Mouse (Mus musculus) G1E (cell line): ENCODE data around the gene Mup6. TPM values are rescaled to one million over a fixed set of nuclear protein-coding genes. Genes with fewer than 3 reads are reported as not detected.
"Not testable (repeated sequence)": the region's sequence is repeated elsewhere in the genome, so short reads cannot be mapped to it uniquely, and the experiment has no call there.

Experiments used
- ATAC-seq: 2 replicates; pipeline ENCODE4 v1.8.0; 2016; ENCODE audit warnings: mild to moderate bottlenecking; ENCODE audit not compliant: insufficient number of reproducible peaks, poor library complexity, low FRiP score, severe bottlenecking; ENCODE audit errors: extremely low read depth
- DNase-seq: peaks from one replicate; pipeline ENCODE4 v3.0.0; 2012; ENCODE audit warnings: low spot score
- H3K27me3 ChIP-seq: 2 replicates; pipeline ENCODE4 v1.6.1; 2012; ENCODE audit warnings: mild to moderate bottlenecking, low read length, inconsistent platforms; ENCODE audit not compliant: insufficient read depth
- H3K36me3 ChIP-seq: replicated peaks from 2 replicates; pipeline ENCODE3; 2012; ENCODE audit warnings: mild to moderate bottlenecking, inconsistent platforms
- H3K4me1 ChIP-seq: 2 replicates; pipeline ENCODE4 v1.6.1; 2012; ENCODE audit warnings: low read depth, low read length, inconsistent platforms, mixed read lengths; ENCODE audit not compliant: insufficient read depth
- H3K4me3 ChIP-seq: 2 replicates; pipeline ENCODE4 v1.5.1; 2012; ENCODE audit warnings: low read depth, mild to moderate bottlenecking, inconsistent platforms, low read length, moderate library complexity, mixed read lengths
- H3K9me3 ChIP-seq: replicated peaks from 2 replicates; pipeline ENCODE4 v1.6.1; 2012; ENCODE audit warnings: inconsistent platforms
- CTCF ChIP-seq: IDR thresholded peaks from 2 replicates; pipeline ENCODE4 v1.5.1; 2012; ENCODE audit warnings: low read depth, low read length, inconsistent platforms, mixed read lengths
- GATA1 ChIP-seq: IDR thresholded peaks from 2 replicates; pipeline ENCODE4 v1.6.1; 2012; ENCODE audit warnings: borderline replicate concordance, low read length, inconsistent platforms, mixed read lengths
- GATA2 ChIP-seq: IDR thresholded peaks from 2 replicates; pipeline ENCODE4 v1.6.1; 2012; ENCODE audit warnings: low read depth, low read length, inconsistent platforms, borderline replicate concordance
- POLR2AphosphoS5 ChIP-seq: IDR thresholded peaks from 2 replicates; pipeline ENCODE4 v1.6.1; 2012; ENCODE audit warnings: low read depth, low read length, inconsistent platforms; ENCODE audit not compliant: insufficient replicate concordance
- TAL1 ChIP-seq: conservative IDR thresholded peaks from 2 replicates; pipeline ENCODE4 v1.6.1; 2012; ENCODE audit warnings: low read depth, low read length, inconsistent platforms, mixed read lengths
- polyA plus RNA-seq: library from polyadenylated mRNA; stranded (reverse); fragments of >175 nt; gene quantifications from 2 replicates; pipeline ENCODE4 v1.2.3, GENCODE M21; 2012
- total RNA-seq, 2 experiments: library from RNA; stranded (forward) in 1 of 2; stranded (reverse) in 1 of 2; fragments of 200-1000 nt in 1 of 2; fragments of >200 nt in 1 of 2; fragmentation: Nextera tagmentation in 1 of 2; gene quantifications; 2 replicates each; pipeline ENCODE4 v1.2.3; 2014 to 2017

Gene Mup6
- total and polyA plus RNA-seq, 3 experiments: not detected

- no peaks in the 10 kb centered on the region for H3K9me3 ChIP-seq
- H3K4me1 ChIP-seq: no peaks in the 10 kb centered on the region
- TF ChIP-seq GATA2 (no peak), CTCF (peak; percentile 47; the same call in 1 of the 2 replicates)
- no peaks in the 10 kb centered on the region for H3K36me3 ChIP-seq
- H3K27me3 ChIP-seq: peaks cover 16% of the 10 kb centered on the region
- no peak overlapping the region for H3K4me3 ChIP-seq
- peak; percentile 66 for ATAC-seq
- peak; percentile 17 for DNase-seq
Measured at GRCm38 (mm10) chr4:59928347-59928746, 35.7 kb upstream of the Mup6 start.

GRCm38 (mm10) chr4:59932505-59933281 lies 31.4 kb upstream of the Mup6 start:
- Histone ChIP-seq H3K27me3 (peaks cover 7% of the 10 kb centered on the region), H3K36me3 (no peaks in the 10 kb centered on the region), H3K4me1 (no peaks in the 10 kb centered on the region), H3K9me3 (no peaks in the 10 kb centered on the region), H3K4me3 (no peak overlapping the region)
- TF ChIP-seq POLR2AphosphoS5 (no peak), GATA1 (no peak), TAL1 (no peak), GATA2 (no peak), CTCF (no peak)
- no peak for ATAC-seq
- DNase-seq: peak; percentile 7

GRCm38 (mm10) chr4:59937543-59937942 lies 26.6 kb upstream of the Mup6 start:
- ATAC-seq: no peak
- Histone ChIP-seq H3K4me1 (no peaks in the 10 kb centered on the region), H3K9me3 (no peaks in the 10 kb centered on the region), H3K27me3 (peaks cover 16% of the 10 kb centered on the region), H3K36me3 (no peaks in the 10 kb centered on the region), H3K4me3 (no peak overlapping the region)
- DNase-seq: no peak
- TF ChIP-seq CTCF: no peak
- TF ChIP-seq GATA2: no peak
- TF ChIP-seq TAL1: no peak
- no peak for TF ChIP-seq GATA1
- no peak for TF ChIP-seq POLR2AphosphoS5

GRCm38 (mm10) chr4:59960610-59961009 lies 3.5 kb upstream of the Mup6 start, which contains the start of gene Mup4:
TSS of gene Mup4 (minus strand) at chr4:59960710.
- no peak for DNase-seq
- no peak for ATAC-seq
- H3K36me3 ChIP-seq: no peaks in the 10 kb centered on the region
- no peaks in the 10 kb centered on the region for H3K4me1 ChIP-seq
- H3K27me3 ChIP-seq: no peaks in the 10 kb centered on the region
- no peak within 1 kb of the TSS for H3K4me3 ChIP-seq
- H3K9me3 ChIP-seq: no peaks in the 10 kb centered on the region
- TF ChIP-seq TAL1 (no peak), CTCF (no peak), GATA1 (no peak), POLR2AphosphoS5 (no peak), GATA2 (no peak)

GRCm38 (mm10) chr4:59997894-59998293 lies 33.8 kb downstream of the Mup6 start:
- not testable (repeated sequence) for H3K27me3 ChIP-seq, H3K4me3 ChIP-seq, H3K36me3 ChIP-seq, H3K9me3 ChIP-seq, DNase-seq, H3K4me1 ChIP-seq, ATAC-seq

- ATAC-seq, H3K36me3 ChIP-seq, H3K9me3 ChIP-seq, H3K4me1 ChIP-seq, H3K27me3 ChIP-seq, H3K4me3 ChIP-seq, DNase-seq: not testable (repeated sequence)
Measured at GRCm38 (mm10) chr4:60020141-60020540, 56.0 kb downstream of the Mup6 start.

GRCm38 (mm10) chr4:60029334-60030111 lies 65.4 kb downstream of the Mup6 start:
- H3K4me1 ChIP-seq, H3K27me3 ChIP-seq, H3K36me3 ChIP-seq, ATAC-seq, H3K4me3 ChIP-seq, DNase-seq, H3K9me3 ChIP-seq: not testable (repeated sequence)

Other genes with a start within 250 kb of the Mup6 start
- 67.9 and 84.5 TPM in 2 replicates for gene Inip, start 162.7 kb upstream of the Mup6 start, total RNA-seq (2014; fragmentation: Nextera tagmentation)
- 92.4 and 95.8 TPM in 2 replicates for gene Inip, start 162.7 kb upstream of the Mup6 start, total RNA-seq (2017)
- gene Inip, start 162.7 kb upstream of the Mup6 start, polyA plus RNA-seq: 28.7 and 41.7 TPM in 2 replicates
- 8.2 and 9.8 TPM in 2 replicates for gene Snx30, start 158.5 kb upstream of the Mup6 start, total RNA-seq (2014; fragmentation: Nextera tagmentation)
- gene Snx30, start 158.5 kb upstream of the Mup6 start, total RNA-seq (2017): 33.2 and 36.4 TPM in 2 replicates
- gene Snx30, start 158.5 kb upstream of the Mup6 start, polyA plus RNA-seq: 4.7 and 5.4 TPM in 2 replicates
- not detected in 2 replicates for gene Slc46a2, start 49.2 kb upstream of the Mup6 start, total RNA-seq (2014; fragmentation: Nextera tagmentation)
- gene Slc46a2, start 49.2 kb upstream of the Mup6 start, total RNA-seq (2017): 0.05 and 0.06 TPM in 2 replicates
- gene Slc46a2, start 49.2 kb upstream of the Mup6 start, polyA plus RNA-seq: not detected in 2 replicates
- gene Mup4, start 3.6 kb upstream of the Mup6 start, total RNA-seq (2014; fragmentation: Nextera tagmentation): not detected in 2 replicates
- not detected in 2 replicates for gene Mup4, start 3.6 kb upstream of the Mup6 start, total RNA-seq (2017)
- not detected in 2 replicates for gene Mup4, start 3.6 kb upstream of the Mup6 start, polyA plus RNA-seq
- gene Mup7, start 106.2 kb downstream of the Mup6 start, total RNA-seq (2014; fragmentation: Nextera tagmentation): not detected in 2 replicates
- not detected in 2 replicates for gene Mup7, start 106.2 kb downstream of the Mup6 start, total RNA-seq (2017)
- gene Mup7, start 106.2 kb downstream of the Mup6 start, polyA plus RNA-seq: not detected in 2 replicates
- not detected in 2 replicates for gene Mup2, start 190.0 kb downstream of the Mup6 start, total RNA-seq (2014; fragmentation: Nextera tagmentation)
- not detected in 2 replicates for gene Mup2, start 190.0 kb downstream of the Mup6 start, total RNA-seq (2017)
- gene Mup2, start 190.0 kb downstream of the Mup6 start, polyA plus RNA-seq: not detected in 2 replicates